Mouse (Mus musculus): ENCODE measurements at regions not wholly inside any gene's neighbourhood (a gene's known extent, or its start where the extent isn't known, plus 50 kb on each side); places are given as distances from the start of the nearest gene placed in this dataset.

DNA sequence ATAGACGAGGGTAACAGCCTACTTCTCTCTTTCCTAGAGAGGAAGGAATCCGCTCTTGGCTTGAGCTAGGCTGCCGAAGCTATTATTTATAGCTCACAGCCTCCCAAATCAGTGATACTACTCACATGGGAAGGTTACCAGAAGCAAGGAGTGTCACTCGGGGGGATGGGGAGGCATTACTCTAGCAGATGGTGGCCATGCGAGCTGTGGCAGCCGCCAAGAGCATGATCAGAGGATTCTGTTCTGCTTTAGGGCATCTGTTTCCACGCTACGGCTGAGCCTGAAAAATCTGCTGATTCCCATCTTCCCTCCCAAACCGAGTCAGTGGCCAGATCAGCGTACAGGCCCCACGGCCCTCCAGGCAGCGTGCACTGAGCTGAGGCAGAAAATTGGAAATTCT lies 79.5 kb downstream of the Kctd12 start:
- TF ChIP-seq CTCF (IDR thresholded peaks at IDR 0.05; ENCODE audit: control insufficient read depth, insufficient read depth, insufficient replicate concordance, low read depth, low read length) (no peak), POLR2A (IDR thresholded peaks at IDR 0.05; ENCODE audit: control insufficient read depth, low read depth, low read length) (no peak)
